Mouse (Mus musculus): Measurements from ENCODE around the gene Siah1a. TPM values are rescaled to one million over a fixed set of nuclear protein-coding genes. Genes with fewer than 3 reads are reported as not detected.

The Siah1a gene
- polyA plus RNA-seq, 1 experiment from 2014 or later, result 80.1 TPM

- Histone ChIP-seq H3K27me3 (ENCODE audit: control insufficient read depth, insufficient read depth, low read length) (no peaks in the 10 kb centered on the region), H3K9ac (no peak overlapping the region), H3K4me1 (replicated peaks; ENCODE audit: control insufficient read depth, insufficient read depth, low read length) (no peaks in the 10 kb centered on the region), H3K36me3 (replicated peaks; ENCODE audit: control insufficient read depth, insufficient read depth) (no peaks in the 10 kb centered on the region), H3K27ac (no peak overlapping the region), H3K9me3 (ENCODE audit: control insufficient read depth, low read length) (no peaks in the 10 kb centered on the region), H3K4me2 (replicated peaks) (no peak overlapping the region), H3K4me3 (replicated peaks; ENCODE audit: low read length) (no peak overlapping the region)
- DNase-seq (ENCODE audit: low spot score) (no peak), ATAC-seq (ENCODE audit: low FRiP score) (no peak)
- WGBS, result 74% methylated on average over 5 of the region's 5 CpGs
These were observed 22.8 kb upstream of the Siah1a start for GRCm38 (mm10) chr8:86768499-86768898.

DNA sequence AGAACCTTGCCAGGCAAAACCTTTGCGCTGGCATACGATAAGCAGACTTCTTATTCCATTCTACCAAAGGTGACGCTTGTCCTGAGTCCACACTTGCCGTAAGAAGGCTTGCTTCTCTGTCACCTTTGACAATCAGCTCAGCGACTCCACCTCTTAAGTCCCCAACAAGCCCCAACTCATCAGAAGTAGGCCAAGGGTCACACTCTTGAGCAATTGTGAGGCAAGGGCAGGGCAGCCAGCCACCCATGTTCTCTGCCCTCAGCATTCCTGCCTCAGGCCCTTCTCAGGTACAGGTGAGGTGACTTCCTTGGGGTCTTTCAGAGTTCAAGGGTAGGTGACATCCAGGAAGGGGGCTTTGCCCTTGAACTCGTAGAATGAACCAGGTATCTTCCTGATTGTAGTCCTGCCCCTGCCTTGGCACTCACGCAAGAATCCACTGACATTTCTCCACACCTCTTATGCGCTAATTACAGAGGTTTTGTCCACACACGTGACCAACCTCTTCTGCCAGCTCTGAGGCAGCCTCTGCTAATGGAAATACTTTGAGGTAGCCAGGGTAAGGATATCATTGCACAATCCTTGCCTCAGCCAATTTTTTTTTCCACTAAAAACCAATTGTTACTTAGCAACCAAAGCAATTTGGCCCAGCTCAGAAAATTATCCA is 20.9 kb upstream of the Siah1a start:
- Histone ChIP-seq H3K4me1 (replicated peaks; ENCODE audit: control insufficient read depth, insufficient read depth, low read length) (no peaks in the 10 kb centered on the region), H3K27ac (no peak overlapping the region), H3K4me2 (replicated peaks) (no peak overlapping the region), H3K4me3 (replicated peaks; ENCODE audit: low read length) (no peak overlapping the region), H3K27me3 (ENCODE audit: control insufficient read depth, insufficient read depth, low read length) (no peaks in the 10 kb centered on the region), H3K9me3 (ENCODE audit: control insufficient read depth, low read length) (no peaks in the 10 kb centered on the region), H3K36me3 (replicated peaks; ENCODE audit: control insufficient read depth, insufficient read depth) (no peaks in the 10 kb centered on the region), H3K9ac (no peak overlapping the region)
- DNase-seq (ENCODE audit: low spot score) (no peak), ATAC-seq (ENCODE audit: low FRiP score) (no peak)
- WGBS, result 87% methylated on average over 9 of the region's 9 CpGs

- Histone ChIP-seq H3K9ac (no peak overlapping the region), H3K36me3 (replicated peaks; ENCODE audit: control insufficient read depth, insufficient read depth) (no peaks in the 10 kb centered on the region), H3K4me2 (replicated peaks) (no peak overlapping the region), H3K27me3 (ENCODE audit: control insufficient read depth, insufficient read depth, low read length) (no peaks in the 10 kb centered on the region), H3K9me3 (ENCODE audit: control insufficient read depth, low read length) (no peaks in the 10 kb centered on the region), H3K4me1 (replicated peaks; ENCODE audit: control insufficient read depth, insufficient read depth, low read length) (no peaks in the 10 kb centered on the region), H3K4me3 (replicated peaks; ENCODE audit: low read length) (no peak overlapping the region), H3K27ac (no peak overlapping the region)
- ATAC-seq (ENCODE audit: low FRiP score) (no peak), DNase-seq (ENCODE audit: low spot score) (no peak)
- 91% methylated on average over 8 of the region's 8 CpGs for WGBS
These were observed 19.9 kb upstream of the Siah1a start for GRCm38 (mm10) chr8:86765669-86766068.

DNA sequence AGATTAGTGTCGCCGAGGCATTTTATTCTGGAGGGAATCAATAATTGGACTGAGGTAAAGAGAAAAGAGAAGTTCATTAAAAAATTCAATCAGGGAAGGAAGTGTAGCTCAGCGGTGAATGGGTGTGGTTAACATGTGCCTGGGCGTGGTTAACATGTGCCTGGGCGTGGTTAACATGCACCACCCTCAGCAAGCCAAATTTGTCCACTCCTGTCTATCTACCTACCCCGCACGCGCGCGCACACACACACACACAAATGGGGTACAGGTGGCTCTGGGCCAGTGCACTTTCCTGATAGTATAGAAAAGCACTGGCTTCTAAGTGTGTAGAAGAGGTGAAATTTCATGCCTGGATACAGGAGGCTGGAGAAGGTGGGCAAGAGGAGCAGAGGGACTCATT is 19.4 kb upstream of the Siah1a start:
- no peak for ATAC-seq (ENCODE audit: low FRiP score)
- no peak for DNase-seq (ENCODE audit: low spot score)
- H3K4me3 ChIP-seq (replicated peaks; ENCODE audit: low read length), result no peak overlapping the region
- H3K27ac ChIP-seq, result no peak overlapping the region
- no peaks in the 10 kb centered on the region for H3K36me3 ChIP-seq (replicated peaks; ENCODE audit: control insufficient read depth, insufficient read depth)
- H3K4me1 ChIP-seq (replicated peaks; ENCODE audit: control insufficient read depth, insufficient read depth, low read length), result no peaks in the 10 kb centered on the region
- no peaks in the 10 kb centered on the region for H3K27me3 ChIP-seq (ENCODE audit: control insufficient read depth, insufficient read depth, low read length)
- WGBS, result 89% methylated on average over 10 of the region's 10 CpGs
- H3K9me3 ChIP-seq (ENCODE audit: control insufficient read depth, low read length), result no peaks in the 10 kb centered on the region
- H3K4me2 ChIP-seq (replicated peaks), result no peak overlapping the region
- H3K9ac ChIP-seq, result no peak overlapping the region

- Histone ChIP-seq H3K4me3 (replicated peaks; ENCODE audit: low read length) (no peak overlapping the region), H3K36me3 (replicated peaks; ENCODE audit: control insufficient read depth, insufficient read depth) (no peaks in the 10 kb centered on the region), H3K4me2 (replicated peaks) (no peak overlapping the region), H3K9me3 (ENCODE audit: control insufficient read depth, low read length) (no peaks in the 10 kb centered on the region), H3K9ac (no peak overlapping the region), H3K27me3 (ENCODE audit: control insufficient read depth, insufficient read depth, low read length) (no peaks in the 10 kb centered on the region), H3K27ac (no peak overlapping the region), H3K4me1 (replicated peaks; ENCODE audit: control insufficient read depth, insufficient read depth, low read length) (no peaks in the 10 kb centered on the region)
- 59% methylated on average over 5 of the region's 5 CpGs for WGBS
- DNase-seq (ENCODE audit: low spot score) (no peak), ATAC-seq (ENCODE audit: low FRiP score) (no peak)
These were observed 17.1 kb upstream of the Siah1a start for GRCm38 (mm10) chr8:86762806-86763205.

DNA sequence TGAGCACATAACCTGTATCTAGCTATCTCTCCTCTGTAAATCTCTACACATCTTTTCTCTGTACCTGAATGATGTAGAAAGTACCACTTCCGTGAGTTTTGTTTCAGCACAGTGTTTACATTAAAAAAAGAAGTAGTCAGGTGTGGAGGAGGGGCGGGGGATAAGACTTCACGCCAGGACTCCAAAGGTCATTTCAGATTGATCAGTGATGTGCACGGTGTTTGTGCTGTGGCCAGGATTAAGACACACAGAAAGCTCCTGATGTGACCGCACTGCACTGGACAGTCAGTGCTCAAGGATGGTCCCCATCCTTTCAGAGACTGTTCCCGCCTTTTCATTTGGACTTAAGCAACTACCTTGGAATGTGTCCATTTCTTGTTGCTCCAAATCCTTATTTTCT is 15.0 kb upstream of the Siah1a start:
- WGBS, result 75% methylated on average over 6 of the region's 6 CpGs
- Histone ChIP-seq H3K9ac (no peak overlapping the region), H3K4me2 (replicated peaks) (no peak overlapping the region), H3K27me3 (ENCODE audit: control insufficient read depth, insufficient read depth, low read length) (no peaks in the 10 kb centered on the region), H3K27ac (no peak overlapping the region), H3K9me3 (ENCODE audit: control insufficient read depth, low read length) (no peaks in the 10 kb centered on the region), H3K4me3 (replicated peaks; ENCODE audit: low read length) (no peak overlapping the region), H3K36me3 (replicated peaks; ENCODE audit: control insufficient read depth, insufficient read depth) (no peaks in the 10 kb centered on the region), H3K4me1 (replicated peaks; ENCODE audit: control insufficient read depth, insufficient read depth, low read length) (peaks cover 7% of the 10 kb centered on the region; the same call in 1 of the 2 replicates)
- no peak for DNase-seq (ENCODE audit: low spot score)
- no peak for ATAC-seq (ENCODE audit: low FRiP score)

DNA sequence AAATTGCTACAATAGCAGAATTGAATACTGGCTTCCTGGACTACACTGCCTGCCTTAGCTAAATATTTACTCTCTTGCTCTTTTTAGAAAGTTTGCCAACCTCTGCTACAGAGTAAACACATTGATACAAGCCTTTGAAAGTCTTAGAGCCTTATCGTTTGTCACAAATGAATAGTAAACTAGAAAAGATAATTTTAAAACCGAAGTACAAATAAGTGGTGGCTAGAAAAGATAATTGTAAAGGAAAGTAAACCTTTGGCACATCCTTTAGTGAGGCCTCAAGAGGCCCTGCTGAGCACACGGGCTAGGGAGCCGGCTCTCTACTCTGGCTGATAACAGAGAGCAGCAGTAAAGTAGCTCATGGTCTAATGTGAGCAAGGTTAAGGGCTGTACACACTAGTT is 13.4 kb upstream of the Siah1a start:
- no peaks in the 10 kb centered on the region for H3K9me3 ChIP-seq (ENCODE audit: control insufficient read depth, low read length)
- H3K36me3 ChIP-seq (replicated peaks; ENCODE audit: control insufficient read depth, insufficient read depth), result no peaks in the 10 kb centered on the region
- H3K4me2 ChIP-seq (replicated peaks), result no peak overlapping the region
- no peak for DNase-seq (ENCODE audit: low spot score)
- no peaks in the 10 kb centered on the region for H3K27me3 ChIP-seq (ENCODE audit: control insufficient read depth, insufficient read depth, low read length)
- H3K9ac ChIP-seq, result no peak overlapping the region
- no peak for ATAC-seq (ENCODE audit: low FRiP score)
- WGBS, result 66% methylated on average over 4 of the region's 4 CpGs
- H3K4me1 ChIP-seq (replicated peaks; ENCODE audit: control insufficient read depth, insufficient read depth, low read length), result peaks cover 7% of the 10 kb centered on the region; the same call in 1 of the 2 replicates
- no peak overlapping the region for H3K4me3 ChIP-seq (replicated peaks; ENCODE audit: low read length)
- no peak overlapping the region for H3K27ac ChIP-seq

DNA sequence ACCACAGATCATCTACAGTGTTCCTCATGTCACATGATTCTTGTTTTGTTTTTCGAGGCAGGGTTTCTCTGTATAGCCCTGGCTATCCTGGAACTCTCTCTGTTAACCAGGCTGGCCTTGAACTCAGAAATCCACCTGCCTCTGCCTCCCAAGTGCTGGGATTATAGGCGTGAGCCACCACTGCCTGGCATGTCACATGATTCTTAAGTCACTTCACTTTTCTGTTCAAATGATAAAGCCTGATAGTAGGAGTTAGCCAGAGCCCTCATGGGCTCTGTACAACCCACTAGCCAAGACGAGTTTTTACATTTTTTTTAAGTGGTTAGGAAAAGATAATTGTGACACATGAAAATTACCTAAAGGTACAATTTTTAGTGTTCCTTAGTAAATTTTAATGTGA is 12.9 kb upstream of the Siah1a start:
- Histone ChIP-seq H3K9ac (no peak overlapping the region), H3K9me3 (ENCODE audit: control insufficient read depth, low read length) (no peaks in the 10 kb centered on the region), H3K27ac (no peak overlapping the region), H3K4me3 (replicated peaks; ENCODE audit: low read length) (no peak overlapping the region), H3K36me3 (replicated peaks; ENCODE audit: control insufficient read depth, insufficient read depth) (no peaks in the 10 kb centered on the region), H3K27me3 (ENCODE audit: control insufficient read depth, insufficient read depth, low read length) (no peaks in the 10 kb centered on the region), H3K4me1 (replicated peaks; ENCODE audit: control insufficient read depth, insufficient read depth, low read length) (peaks cover 7% of the 10 kb centered on the region; the same call in 1 of the 2 replicates), H3K4me2 (replicated peaks) (no peak overlapping the region)
- ATAC-seq (ENCODE audit: low FRiP score) (no peak), DNase-seq (ENCODE audit: low spot score) (no peak)
- WGBS, result 87% methylated on average over 3 of the region's 3 CpGs

DNA sequence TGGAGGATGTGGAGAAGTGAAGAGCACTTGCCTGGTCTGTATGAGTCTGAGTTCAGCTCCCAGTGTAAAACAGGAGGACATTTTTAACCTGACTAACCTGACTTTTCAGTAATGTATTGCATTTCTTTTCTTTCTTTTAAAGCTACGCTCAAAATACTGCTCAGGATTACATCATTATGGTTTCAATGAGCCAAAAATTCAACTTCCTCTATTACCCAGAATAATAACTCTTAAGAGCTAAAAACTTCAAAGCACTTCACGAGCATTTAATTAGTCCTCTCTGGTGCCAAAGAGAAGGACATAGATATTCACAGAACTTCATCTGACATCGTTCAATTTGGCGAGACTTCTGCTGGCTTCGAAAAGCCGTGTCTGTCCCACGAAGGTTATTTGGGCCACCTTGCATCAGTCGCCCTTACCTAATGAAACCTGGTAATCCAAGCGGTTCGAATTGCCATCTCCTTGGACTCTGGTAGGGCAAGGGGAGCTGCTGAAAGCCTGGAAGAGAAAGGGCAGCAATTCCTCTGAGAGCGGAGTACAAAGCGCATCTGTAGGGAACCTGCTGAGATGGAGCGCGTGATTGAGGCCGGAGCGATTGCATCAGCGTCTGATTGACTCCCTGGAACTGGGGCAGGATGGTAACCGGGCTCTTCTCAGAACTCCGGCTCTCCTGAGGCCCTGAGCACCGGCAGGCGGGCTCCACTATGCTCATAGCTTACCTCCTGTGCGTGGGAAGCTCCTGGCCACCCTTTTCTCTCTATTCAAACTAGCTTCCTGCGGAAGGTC is 11.4 kb upstream of the Siah1a start:
- Histone ChIP-seq H3K9ac (peak overlapping the region; percentile 20; the same call in 1 of the 2 replicates), H3K4me1 (replicated peaks; ENCODE audit: control insufficient read depth, insufficient read depth, low read length) (peaks cover 7% of the 10 kb centered on the region; the same call in 1 of the 2 replicates), H3K9me3 (ENCODE audit: control insufficient read depth, low read length) (no peaks in the 10 kb centered on the region), H3K27ac (no peak overlapping the region), H3K36me3 (replicated peaks; ENCODE audit: control insufficient read depth, insufficient read depth) (no peaks in the 10 kb centered on the region), H3K27me3 (ENCODE audit: control insufficient read depth, insufficient read depth, low read length) (no peaks in the 10 kb centered on the region), H3K4me2 (replicated peaks) (peak overlapping the region; percentile 42), H3K4me3 (replicated peaks; ENCODE audit: low read length) (no peak overlapping the region)
- ATAC-seq (ENCODE audit: low FRiP score) (no peak), DNase-seq (ENCODE audit: low spot score) (no peak)
- WGBS, result 17% methylated on average over 23 of the region's 23 CpGs

All from hindbrain, embryonic 14.5 days (tissue).